Mouse (Mus musculus) midbrain, embryonic 12.5 days (tissue): ENCODE measurements around the gene Ctu1. TPM values are rescaled to one million over a fixed set of nuclear protein-coding genes. Genes with fewer than 3 reads are reported as not detected.
"Not testable (repeated sequence)": the region's sequence is repeated elsewhere in the genome, so short reads cannot be mapped to it uniquely, and the experiment has no call there.

ENCODE experiments used
- ATAC-seq: fragments of 200-750 bp; cut with Nextera tagmentation; 2 replicates; pipeline ENCODE4 v1.8.0; 2017; ENCODE audit warnings: low read depth, moderate TSS enrichment, moderate library complexity; ENCODE audit not compliant: low FRiP score
- H3K27ac ChIP-seq: fragments of 300-500 bp; sonication (generic); replicated peaks from 2 replicates; pipeline ENCODE4 v1.5.1; 2016; ENCODE audit warnings: mild to moderate bottlenecking
- H3K27me3 ChIP-seq: fragments of 300-500 bp; sonication (generic); 2 replicates; pipeline ENCODE4 v1.6.1; 2016; ENCODE audit warnings: mild to moderate bottlenecking
- H3K36me3 ChIP-seq: fragments of 300-500 bp; sonication (generic); 2 replicates; pipeline ENCODE4 v1.6.1; 2016
- H3K4me1 ChIP-seq: fragments of 300-500 bp; sonication (generic); 2 replicates; pipeline ENCODE4 v1.6.1; 2016
- H3K4me2 ChIP-seq: fragments of 300-500 bp; sonication (generic); replicated peaks from 2 replicates; pipeline ENCODE4 v1.6.1; 2016; ENCODE audit warnings: mild to moderate bottlenecking, moderate library complexity
- H3K4me3 ChIP-seq: fragments of 300-500 bp; sonication (generic); 2 replicates; pipeline ENCODE4 v1.5.1; 2016; ENCODE audit warnings: mild to moderate bottlenecking
- H3K9ac ChIP-seq: fragments of 300-500 bp; sonication (generic); replicated peaks from 2 replicates; pipeline ENCODE4 v1.6.1; 2016; ENCODE audit warnings: mild to moderate bottlenecking, moderate library complexity
- H3K9me3 ChIP-seq: fragments of 300-500 bp; sonication (generic); 2 replicates; pipeline ENCODE4 v1.6.1; 2016; ENCODE audit warnings: mild to moderate bottlenecking
- WGBS: fragments of 180-500 bp; shearing (Covaris S2); methylation state at CpG from one replicate; pipeline ENCODE4 v1.1.7; 2016; 5-methylcytosine and 5-hydroxymethylcytosine counted together
- polyA plus RNA-seq: library from polyadenylated mRNA; unstranded; fragments of >200 nt; fragmentation: Nextera tagmentation; extraction: Ambion mirVana; gene quantifications from 2 replicates; pipeline ENCODE4 v1.2.1, GENCODE M21; 2016

The Ctu1 gene
- polyA plus RNA-seq, 1 experiment from 2014 or later, result 17.9 TPM

- no peaks in the 10 kb centered on the region for H3K27me3 ChIP-seq
- no peaks in the 10 kb centered on the region for H3K4me1 ChIP-seq
- H3K36me3 ChIP-seq, result no peaks in the 10 kb centered on the region
- no peak overlapping the region for H3K27ac ChIP-seq
- no peak overlapping the region for H3K4me2 ChIP-seq
- 80% methylated on average over 3 of the region's 3 CpGs for WGBS
- no peak overlapping the region for H3K9ac ChIP-seq
- H3K4me3 ChIP-seq, result no peak overlapping the region
- no peaks in the 10 kb centered on the region for H3K9me3 ChIP-seq
- ATAC-seq, result no peak
These were observed 17.3 kb upstream of the Ctu1 start for GRCm38 (mm10) chr7:43654519-43654918.

DNA sequence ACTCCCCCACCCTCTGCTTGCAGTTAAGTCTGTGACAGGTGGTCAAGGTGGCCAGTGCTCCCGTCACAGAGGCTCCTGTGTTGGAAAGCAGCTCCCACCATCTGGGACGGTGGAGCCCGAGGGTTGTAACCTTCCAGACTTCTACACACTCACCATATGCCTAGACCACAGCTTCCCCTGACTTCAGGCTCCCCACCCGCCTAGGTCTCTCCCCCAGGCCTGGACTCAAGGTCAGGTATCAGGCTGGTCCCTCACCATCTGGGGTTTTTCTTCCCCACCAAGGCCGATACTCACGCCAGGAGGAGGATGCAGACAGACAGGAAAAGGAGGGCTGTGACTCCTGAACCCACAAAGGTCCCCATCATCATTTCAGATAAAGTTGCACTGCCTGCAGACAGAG lies 15.6 kb upstream of the Ctu1 start:
- Histone ChIP-seq H3K27me3 (no peaks in the 10 kb centered on the region), H3K27ac (no peak overlapping the region)

GRCm38 (mm10) chr7:43660002-43660401 lies 11.8 kb upstream of the Ctu1 start, which contains the start of gene Siglece:
TSS of gene Siglece (minus strand) at chr7:43660161.
- no peak for ATAC-seq
- WGBS, result 80% methylated on average over 1 of the region's 1 CpGs
- no peaks in the 10 kb centered on the region for H3K4me1 ChIP-seq
- H3K27ac ChIP-seq, result no peak within 1 kb of the TSS
- no peaks in the 10 kb centered on the region for H3K9me3 ChIP-seq
- H3K9ac ChIP-seq, result no peak within 1 kb of the TSS
- H3K27me3 ChIP-seq, result no peaks in the 10 kb centered on the region
- H3K36me3 ChIP-seq, result no peaks in the 10 kb centered on the region
- no peak within 1 kb of the TSS for H3K4me2 ChIP-seq
- no peak within 1 kb of the TSS for H3K4me3 ChIP-seq

More for the DNA sequence above, 15.6 kb upstream of the Ctu1 start:
- no peak overlapping the region for H3K9ac ChIP-seq
- H3K36me3 ChIP-seq, result no peaks in the 10 kb centered on the region
- no peak for ATAC-seq
- WGBS, result 81% methylated on average over 6 of the region's 6 CpGs
- H3K4me1 ChIP-seq, result no peaks in the 10 kb centered on the region
- H3K4me3 ChIP-seq, result no peak overlapping the region
- H3K4me2 ChIP-seq, result no peak overlapping the region
- no peaks in the 10 kb centered on the region for H3K9me3 ChIP-seq

DNA sequence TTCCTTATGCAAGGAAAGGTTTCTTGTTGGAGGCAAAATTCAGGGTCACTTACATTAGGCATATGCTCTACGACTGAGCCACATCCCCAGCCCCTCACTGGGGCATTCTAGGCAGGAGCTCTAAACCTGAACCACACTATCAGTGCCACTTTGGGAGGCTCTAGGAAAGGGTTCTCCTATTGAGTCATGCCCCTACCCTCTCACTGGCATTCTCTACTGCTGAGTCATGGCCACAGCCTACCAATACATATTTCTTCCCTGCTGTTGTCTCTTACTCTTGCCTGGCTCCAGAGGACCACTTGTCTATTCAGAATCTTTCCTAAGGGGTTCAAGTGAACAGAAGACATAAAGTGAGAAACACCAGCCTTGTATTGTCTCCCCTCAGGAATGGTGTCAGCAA lies 9.0 kb upstream of the Ctu1 start:
- Histone ChIP-seq H3K4me1 (no peaks in the 10 kb centered on the region), H3K9me3 (no peaks in the 10 kb centered on the region), H3K36me3 (no peaks in the 10 kb centered on the region), H3K4me3 (no peak overlapping the region), H3K9ac (no peak overlapping the region), H3K27me3 (no peaks in the 10 kb centered on the region), H3K27ac (no peak overlapping the region), H3K4me2 (no peak overlapping the region)
- ATAC-seq, result no peak
- 84% methylated on average over 1 of the region's 1 CpGs for WGBS

- not testable (repeated sequence) for H3K4me2 ChIP-seq, H3K4me1 ChIP-seq, H3K27me3 ChIP-seq, H3K9ac ChIP-seq, H3K4me3 ChIP-seq, H3K9me3 ChIP-seq, ATAC-seq, H3K27ac ChIP-seq, H3K36me3 ChIP-seq
- 87% methylated on average over 4 of the region's 4 CpGs for WGBS
These were observed 4.6 kb upstream of the Ctu1 start for GRCm38 (mm10) chr7:43667221-43667620.

DNA sequence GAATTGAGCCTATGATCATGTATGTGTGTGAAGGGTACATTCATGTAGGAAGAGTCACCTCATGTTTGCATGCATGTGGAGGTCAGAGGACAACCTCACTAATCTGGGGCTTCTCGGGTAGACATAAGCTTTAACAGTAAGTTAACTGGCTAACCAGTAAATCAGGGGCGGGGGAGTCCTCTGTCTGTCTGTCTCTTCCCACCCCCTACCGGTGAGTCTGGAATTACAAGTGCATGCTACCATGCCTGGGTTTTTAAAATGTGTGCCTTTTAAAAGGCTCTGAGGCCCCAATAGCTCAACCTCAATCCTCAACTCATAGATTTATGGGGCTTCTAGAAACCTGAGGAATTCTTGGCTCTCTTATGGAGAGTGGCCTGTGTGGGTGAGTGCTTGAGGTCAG lies 3.2 kb upstream of the Ctu1 start:
- WGBS, result 21% methylated on average over 3 of the region's 3 CpGs
- H3K27ac ChIP-seq, result no peak overlapping the region
- ATAC-seq, result no peak
- H3K4me2 ChIP-seq, result no peak overlapping the region
- no peaks in the 10 kb centered on the region for H3K9me3 ChIP-seq
- no peaks in the 10 kb centered on the region for H3K27me3 ChIP-seq
- peaks cover 8% of the 10 kb centered on the region for H3K4me1 ChIP-seq
- H3K9ac ChIP-seq, result no peak overlapping the region
- H3K4me3 ChIP-seq, result no peak overlapping the region
- H3K36me3 ChIP-seq, result no peaks in the 10 kb centered on the region

DNA sequence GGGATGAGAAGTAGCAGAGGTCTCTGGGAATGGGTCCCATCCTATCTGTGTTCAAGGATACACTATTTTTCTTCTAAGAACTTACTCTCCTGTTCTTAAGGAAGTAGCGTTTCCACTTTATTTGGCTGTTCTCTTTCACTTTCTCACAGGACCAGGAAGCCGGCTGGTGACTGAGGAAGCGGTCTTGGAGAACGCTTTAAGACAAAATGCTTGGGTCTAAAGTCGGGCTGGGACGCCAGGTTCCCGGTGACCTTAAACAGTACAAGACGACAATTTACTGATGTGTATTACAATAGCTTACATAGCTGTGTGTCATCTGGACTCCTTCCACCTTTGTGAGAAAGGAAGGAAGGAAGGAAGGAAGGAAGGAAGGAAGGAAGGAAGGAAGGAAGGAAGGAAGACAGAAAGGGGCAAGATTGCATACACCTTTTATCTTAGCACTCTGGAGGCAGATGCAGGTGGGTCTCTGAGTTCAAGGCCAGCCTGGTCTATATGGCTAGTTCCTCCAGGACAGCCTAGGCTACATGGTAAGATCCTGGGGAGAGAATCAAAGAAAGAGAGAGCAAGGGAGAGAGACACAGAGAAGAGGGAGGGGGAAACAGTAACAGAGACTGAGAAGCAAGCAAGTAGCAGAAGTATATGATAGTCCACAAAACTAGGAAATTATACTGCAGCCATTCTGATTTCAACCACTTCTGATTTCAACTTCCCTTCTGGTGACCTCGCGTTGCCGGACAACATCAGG lies 580 bp upstream of the Ctu1 start:
- Histone ChIP-seq H3K27me3 (no peaks in the 10 kb centered on the region), H3K4me3 (peak overlapping the region; percentile 70), H3K27ac (no peak overlapping the region), H3K9me3 (no peaks in the 10 kb centered on the region), H3K9ac (peak overlapping the region; percentile 52), H3K36me3 (peaks cover 17% of the 10 kb centered on the region), H3K4me2 (peak overlapping the region; percentile 71), H3K4me1 (peaks cover 8% of the 10 kb centered on the region)
- peak; percentile 44 for ATAC-seq
- WGBS, result 66% methylated on average over 11 of the region's 11 CpGs

GRCm38 (mm10) chr7:43672581-43673260 lies 905 bp downstream of the Ctu1 start:
- Histone ChIP-seq H3K4me1 (peaks cover 8% of the 10 kb centered on the region), H3K27ac (peak overlapping the region; percentile 36; the same call in 1 of the 2 replicates), H3K9ac (peak overlapping the region; percentile 70), H3K36me3 (peaks cover 32% of the 10 kb centered on the region), H3K4me2 (peak overlapping the region; percentile 71), H3K4me3 (peak overlapping the region; percentile 70), H3K9me3 (no peaks in the 10 kb centered on the region), H3K27me3 (no peaks in the 10 kb centered on the region)
- peak; percentile 32 for ATAC-seq
- 15% methylated on average over 10 of the region's 10 CpGs for WGBS

DNA sequence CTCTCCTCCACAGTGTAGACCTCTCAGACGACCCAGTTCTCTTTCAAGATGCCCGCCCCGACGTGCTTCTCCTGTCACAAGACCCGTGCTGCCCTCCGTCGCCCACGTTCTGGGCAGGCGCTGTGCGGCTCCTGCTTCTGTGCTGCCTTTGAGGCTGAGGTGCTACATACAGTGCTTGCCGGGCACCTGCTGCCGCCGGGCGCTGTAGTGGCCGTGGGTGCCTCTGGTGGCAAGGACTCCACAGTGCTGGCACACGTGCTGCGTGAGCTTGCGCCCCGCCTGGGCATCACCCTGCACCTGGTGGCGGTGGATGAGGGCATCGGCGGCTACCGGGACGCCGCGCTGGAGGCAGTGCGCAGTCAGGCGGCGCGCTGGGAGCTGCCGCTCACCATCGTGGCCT lies 3.3 kb downstream of the Ctu1 start:
- Histone ChIP-seq H3K4me1 (peaks cover 8% of the 10 kb centered on the region), H3K27me3 (no peaks in the 10 kb centered on the region), H3K4me2 (no peak overlapping the region), H3K9me3 (no peaks in the 10 kb centered on the region), H3K36me3 (peaks cover 40% of the 10 kb centered on the region), H3K9ac (no peak overlapping the region), H3K4me3 (no peak overlapping the region), H3K27ac (no peak overlapping the region)
- no peak for ATAC-seq
- 92% methylated on average over 32 of the region's 32 CpGs for WGBS

DNA sequence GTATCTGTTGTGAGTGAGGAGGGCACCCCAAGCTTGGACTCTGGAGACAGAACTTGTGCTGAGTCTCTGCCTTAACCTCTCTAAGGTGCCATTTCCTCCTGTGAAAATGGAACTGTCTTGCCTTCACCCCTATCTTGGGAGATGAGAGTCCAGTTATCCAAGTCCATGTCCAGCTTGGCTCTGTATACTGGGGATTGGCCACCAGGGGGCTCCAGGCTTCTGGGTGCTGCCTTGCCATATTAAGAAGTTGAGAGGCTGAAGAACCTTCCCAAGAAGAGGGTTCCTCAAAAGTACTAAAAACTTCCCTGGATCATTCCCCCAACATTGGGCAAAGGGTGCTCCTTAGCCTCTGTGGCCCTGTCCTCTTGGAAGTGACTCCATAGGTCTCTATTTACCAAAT lies 6.7 kb downstream of the Ctu1 start:
- no peak overlapping the region for H3K4me3 ChIP-seq
- H3K9me3 ChIP-seq, result no peaks in the 10 kb centered on the region
- ATAC-seq, result no peak
- H3K4me1 ChIP-seq, result no peaks in the 10 kb centered on the region
- H3K4me2 ChIP-seq, result no peak overlapping the region
- peaks cover 40% of the 10 kb centered on the region for H3K36me3 ChIP-seq
- H3K9ac ChIP-seq, result no peak overlapping the region
- no peak overlapping the region for H3K27ac ChIP-seq
- H3K27me3 ChIP-seq, result no peaks in the 10 kb centered on the region

DNA sequence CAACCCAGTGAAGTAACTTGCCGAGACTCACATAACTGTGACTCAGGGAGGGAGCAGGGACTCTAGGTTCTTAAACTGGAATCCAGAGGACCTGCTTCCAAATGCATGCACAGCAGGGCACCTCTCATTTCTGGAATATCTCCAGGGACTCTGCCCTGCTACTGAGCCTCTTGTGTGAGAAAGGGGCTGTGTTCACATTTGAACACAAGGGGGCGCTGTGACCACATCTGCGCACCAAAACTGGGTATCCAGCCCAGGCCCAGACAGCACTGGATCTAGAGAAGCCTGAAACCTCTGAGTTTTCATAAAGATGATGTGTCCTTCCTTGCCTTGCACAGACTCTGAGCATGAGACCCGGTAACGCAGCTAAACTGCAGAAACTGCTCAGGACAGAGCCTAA lies 9.1 kb downstream of the Ctu1 start:
- no peak overlapping the region for H3K27ac ChIP-seq
- 0 out of 2 replicates have a peak, but pooled peaks have one; percentile 42 for ATAC-seq
- no peaks in the 10 kb centered on the region for H3K27me3 ChIP-seq

GRCm38 (mm10) chr7:43682511-43682910 lies 10.7 kb downstream of the Ctu1 start:
- 9% methylated on average over 1 of the region's 1 CpGs for WGBS
- H3K4me2 ChIP-seq, ATAC-seq, H3K4me3 ChIP-seq, H3K27me3 ChIP-seq, H3K27ac ChIP-seq, H3K9ac ChIP-seq, H3K4me1 ChIP-seq, H3K9me3 ChIP-seq: not testable (repeated sequence)
- peaks cover 11% of the 10 kb centered on the region for H3K36me3 ChIP-seq

More for the DNA sequence above, 9.1 kb downstream of the Ctu1 start:
- Histone ChIP-seq H3K4me1 (no peaks in the 10 kb centered on the region), H3K36me3 (peaks cover 26% of the 10 kb centered on the region), H3K9ac (no peak overlapping the region), H3K4me3 (no peak overlapping the region), H3K4me2 (no peak overlapping the region), H3K9me3 (no peaks in the 10 kb centered on the region)
- 24% methylated on average over 5 of the region's 5 CpGs for WGBS
